Mouse (Mus musculus): Measurements from ENCODE around the gene Cldn13. TPM values are rescaled to one million over a fixed set of nuclear protein-coding genes. Genes with fewer than 3 reads are reported as not detected.
"Not testable (repeated sequence)": the region's sequence is repeated elsewhere in the genome, so short reads cannot be mapped to it uniquely, and the experiment has no call there.

The Cldn13 gene
- total RNA-seq (2018; cell fraction: chromatin; rRNA removed), result not detected
- not detected for total RNA-seq (2018; cell fraction: cytosol; rRNA removed)
- total RNA-seq (2018; cell fraction: nucleus; rRNA removed), result not detected
- polyA plus RNA-seq (2018), result not detected in 3 replicates

GRCm38 (mm10) chr5:134915311-134915710, at the start of gene Cldn13:
Cldn13 (minus strand) TSS chr5:134915526.
- Histone ChIP-seq H3K79me2 (ENCODE audit: inconsistent target) (no peaks in the 10 kb centered on the region), H3K36me3 (ENCODE audit: inconsistent target) (no peaks in the 10 kb centered on the region), H3K4me3 (ENCODE audit: inconsistent target) (no peak within 1 kb of the TSS), H3K27ac (no peak within 1 kb of the TSS)
- WGBS (ENCODE audit: missing documents), result 87% methylated on average over 8 of the region's 8 CpGs

DNA sequence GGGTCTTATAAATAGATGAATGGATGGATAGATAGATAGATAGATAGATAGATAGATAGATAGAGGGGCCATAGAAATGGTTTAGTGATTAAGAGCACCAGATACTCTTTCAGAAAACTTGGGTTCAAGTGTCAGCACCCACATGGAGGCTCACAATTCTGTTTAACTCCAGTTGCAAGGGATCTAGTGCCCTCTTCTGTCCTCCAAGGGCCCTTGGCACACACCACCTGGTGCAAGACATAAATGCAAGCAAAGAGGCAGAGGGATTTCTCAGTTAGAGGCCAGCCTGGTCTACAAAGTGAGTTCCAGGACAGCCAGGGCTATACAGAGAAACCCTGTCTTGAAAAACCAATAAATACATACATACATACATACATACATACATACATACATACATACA, 49.3 kb upstream of the Cldn13 start:
- not testable (repeated sequence) for H3K27ac ChIP-seq

DNA sequence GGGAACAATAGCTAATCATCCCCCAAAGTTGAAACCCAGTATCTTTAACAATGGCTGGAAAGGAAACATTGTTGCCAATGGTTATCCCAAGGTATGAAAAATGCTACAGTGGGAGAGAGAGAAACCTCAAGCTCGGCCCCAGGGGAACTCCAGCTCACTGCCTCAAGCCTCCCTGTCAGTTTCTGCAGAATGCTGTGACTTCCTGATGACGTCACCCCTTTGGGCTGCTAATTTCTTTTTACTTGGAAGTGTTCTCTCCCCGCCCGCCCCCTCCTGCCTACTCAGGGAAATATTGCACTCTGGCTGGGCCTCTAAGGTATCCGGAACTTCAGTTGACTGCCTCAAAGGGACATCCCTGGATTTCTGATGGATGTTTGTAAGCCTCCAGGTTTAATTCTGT, 48.2 kb upstream of the Cldn13 start:
- Histone ChIP-seq H3K36me3 (ENCODE audit: inconsistent target) (no peaks in the 10 kb centered on the region), H3K4me3 (ENCODE audit: inconsistent target) (no peak overlapping the region), H3K27ac (no peak overlapping the region), H3K79me2 (ENCODE audit: inconsistent target) (no peaks in the 10 kb centered on the region)
- 44% methylated on average over 5 of the region's 5 CpGs for WGBS (ENCODE audit: missing documents)

More for the DNA sequence above, 49.3 kb upstream of the Cldn13 start:
- H3K36me3 ChIP-seq (ENCODE audit: inconsistent target); H3K79me2 ChIP-seq (ENCODE audit: inconsistent target); H3K4me3 ChIP-seq (ENCODE audit: inconsistent target): not testable (repeated sequence)

- no peaks in the 10 kb centered on the region for H3K79me2 ChIP-seq (ENCODE audit: inconsistent target)
- no peaks in the 10 kb centered on the region for H3K36me3 ChIP-seq (ENCODE audit: inconsistent target)
- 94% methylated on average over 2 of the region's 2 CpGs for WGBS (ENCODE audit: missing documents)
- no peak overlapping the region for H3K4me3 ChIP-seq (ENCODE audit: inconsistent target)
- H3K27ac ChIP-seq, result no peak overlapping the region
These were observed 46.2 kb upstream of the Cldn13 start for GRCm38 (mm10) chr5:134961519-134961918.

DNA sequence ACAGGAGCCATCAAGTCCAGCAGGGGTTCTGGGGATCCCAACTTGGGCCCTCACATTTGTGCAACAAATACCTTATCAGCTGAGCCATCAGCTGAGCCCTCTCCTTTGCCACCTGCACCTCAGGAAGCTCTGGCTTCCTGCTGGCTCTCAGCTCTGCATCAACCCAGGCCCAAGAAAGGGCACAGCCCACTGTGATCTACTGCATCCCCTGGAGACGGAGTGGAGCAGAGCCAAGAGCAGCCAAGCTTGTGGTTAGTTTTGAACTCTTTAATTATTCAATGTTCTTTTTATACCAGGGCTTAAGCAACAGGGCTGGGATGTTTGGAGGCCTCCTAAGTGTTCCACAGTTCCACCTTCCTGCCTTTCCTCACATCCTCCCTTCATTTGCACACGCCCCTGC, 45.1 kb upstream of the Cldn13 start:
- Histone ChIP-seq H3K27ac (no peak overlapping the region), H3K4me3 (ENCODE audit: inconsistent target) (no peak overlapping the region), H3K79me2 (ENCODE audit: inconsistent target) (no peaks in the 10 kb centered on the region), H3K36me3 (ENCODE audit: inconsistent target) (no peaks in the 10 kb centered on the region)
- WGBS (ENCODE audit: missing documents), result 72% methylated on average over 2 of the region's 2 CpGs

GRCm38 (mm10) chr5:134959114-134959513, 43.8 kb upstream of the Cldn13 start:
- Histone ChIP-seq H3K79me2 (ENCODE audit: inconsistent target) (no peaks in the 10 kb centered on the region), H3K4me3 (ENCODE audit: inconsistent target) (no peak overlapping the region), H3K27ac (peak overlapping the region; percentile 32), H3K36me3 (ENCODE audit: inconsistent target) (no peaks in the 10 kb centered on the region)
- 40% methylated on average over 7 of the region's 7 CpGs for WGBS (ENCODE audit: missing documents)

GRCm38 (mm10) chr5:134955491-134955890, 40.2 kb upstream of the Cldn13 start:
- Histone ChIP-seq H3K27ac (no peak overlapping the region), H3K36me3 (ENCODE audit: inconsistent target) (no peaks in the 10 kb centered on the region), H3K4me3 (ENCODE audit: inconsistent target) (no peak overlapping the region), H3K79me2 (ENCODE audit: inconsistent target) (no peaks in the 10 kb centered on the region)
- WGBS (ENCODE audit: missing documents), result 85% methylated on average over 5 of the region's 5 CpGs

- Histone ChIP-seq H3K36me3 (ENCODE audit: inconsistent target) (no peaks in the 10 kb centered on the region), H3K79me2 (ENCODE audit: inconsistent target) (no peaks in the 10 kb centered on the region), H3K4me3 (ENCODE audit: inconsistent target) (no peak overlapping the region), H3K27ac (no peak overlapping the region)
- WGBS (ENCODE audit: missing documents), result 9% methylated on average over 19 of the region's 19 CpGs
These were observed 35.9 kb upstream of the Cldn13 start for GRCm38 (mm10) chr5:134951053-134951884.

DNA sequence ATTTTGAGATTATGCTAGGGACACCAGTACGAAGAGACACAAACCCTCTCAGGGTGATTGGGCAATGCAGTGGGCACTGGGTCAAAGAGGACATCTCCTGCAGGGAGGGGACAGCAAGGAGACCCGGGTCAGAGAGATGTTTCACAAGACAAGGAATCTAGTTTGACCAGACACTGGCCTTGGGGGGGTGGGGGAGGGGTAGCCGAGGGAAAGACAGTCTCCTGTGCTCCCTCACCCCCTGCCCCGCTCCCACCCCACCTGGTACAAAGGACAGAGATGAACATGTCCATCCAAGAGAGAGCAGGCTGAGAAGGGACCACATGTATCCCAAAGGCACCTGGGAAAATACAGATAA, 32.7 kb upstream of the Cldn13 start:
- Histone ChIP-seq H3K79me2 (ENCODE audit: inconsistent target) (no peaks in the 10 kb centered on the region), H3K27ac (no peak overlapping the region), H3K4me3 (ENCODE audit: inconsistent target) (no peak overlapping the region), H3K36me3 (ENCODE audit: inconsistent target) (no peaks in the 10 kb centered on the region)
- WGBS (ENCODE audit: missing documents), result 57% methylated on average over 4 of the region's 4 CpGs

- 54% methylated on average over 5 of the region's 5 CpGs for WGBS (ENCODE audit: missing documents)
- Histone ChIP-seq H3K36me3 (ENCODE audit: inconsistent target) (no peaks in the 10 kb centered on the region), H3K4me3 (ENCODE audit: inconsistent target) (no peak overlapping the region), H3K79me2 (ENCODE audit: inconsistent target) (no peaks in the 10 kb centered on the region), H3K27ac (no peak overlapping the region)
These were observed 32.2 kb upstream of the Cldn13 start for GRCm38 (mm10) chr5:134947420-134948084.

DNA sequence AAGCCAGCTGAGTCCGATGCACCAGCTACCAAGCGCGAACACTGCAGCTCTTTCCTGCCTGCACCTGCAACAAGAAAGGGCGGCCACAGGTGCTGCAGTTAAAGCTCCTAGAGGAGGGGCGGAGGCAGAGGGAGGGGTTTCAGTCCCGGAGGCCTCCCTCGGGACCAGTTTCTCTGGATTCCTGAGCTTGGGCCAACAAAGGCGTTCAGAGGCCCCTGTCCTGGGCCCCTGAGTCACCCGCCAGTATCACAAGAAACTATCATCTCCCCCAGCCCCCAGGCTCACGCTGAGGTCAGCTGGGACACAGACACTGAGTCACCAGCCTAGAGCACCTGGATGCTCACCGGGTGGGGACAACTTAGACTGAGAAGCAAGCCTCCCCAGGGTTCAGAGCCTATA, 31.5 kb upstream of the Cldn13 start, which contains the start of gene Cldn4:
Gene Cldn4 (minus strand): TSS at position 78 of the 399 bp plus-strand sequence.
- no peak within 1 kb of the TSS for H3K27ac ChIP-seq
- H3K36me3 ChIP-seq (ENCODE audit: inconsistent target), result no peaks in the 10 kb centered on the region
- WGBS (ENCODE audit: missing documents), result 84% methylated on average over 11 of the region's 11 CpGs
- H3K79me2 ChIP-seq (ENCODE audit: inconsistent target), result no peaks in the 10 kb centered on the region
- no peak within 1 kb of the TSS for H3K4me3 ChIP-seq (ENCODE audit: inconsistent target)

- Histone ChIP-seq H3K36me3 (ENCODE audit: inconsistent target) (no peaks in the 10 kb centered on the region), H3K4me3 (ENCODE audit: inconsistent target) (no peak overlapping the region), H3K79me2 (ENCODE audit: inconsistent target) (no peaks in the 10 kb centered on the region), H3K27ac (no peak overlapping the region)
- WGBS (ENCODE audit: missing documents), result 86% methylated on average over 41 of the region's 43 CpGs
These were observed 30.9 kb upstream of the Cldn13 start for GRCm38 (mm10) chr5:134946063-134946856.

DNA sequence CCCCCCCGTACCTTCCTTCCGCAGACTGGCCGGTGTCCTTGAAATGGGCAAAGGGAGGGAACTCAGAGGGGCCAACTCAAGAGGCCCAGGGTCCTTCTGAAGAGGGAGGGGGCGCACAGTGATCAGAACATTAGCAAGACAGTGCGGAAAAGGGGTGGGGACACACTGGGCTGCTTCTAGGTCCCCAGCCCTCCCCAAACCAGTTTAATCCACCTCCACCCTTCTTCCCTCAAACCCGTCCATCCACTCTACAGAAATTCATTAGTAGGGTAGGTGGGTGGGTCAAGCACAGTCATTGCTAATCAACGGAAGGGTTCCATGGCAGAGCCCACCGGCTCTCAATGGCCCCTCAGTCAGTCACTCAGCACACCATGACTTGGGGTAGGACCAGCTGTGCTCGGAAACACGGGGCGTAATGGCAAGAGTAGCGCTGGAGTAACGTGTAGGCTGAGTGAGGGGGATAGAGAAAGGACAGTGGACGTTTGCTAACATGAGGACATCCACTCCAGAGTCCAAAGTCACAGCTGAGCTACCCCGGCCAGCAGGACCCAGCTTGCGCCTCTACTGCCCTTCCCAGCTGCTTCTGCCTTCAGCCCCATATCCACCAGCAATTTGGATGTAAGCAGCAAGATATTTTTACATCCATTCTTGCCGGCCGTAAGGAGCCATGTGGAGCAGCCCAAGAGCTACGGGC, 30.1 kb upstream of the Cldn13 start:
- Histone ChIP-seq H3K79me2 (ENCODE audit: inconsistent target) (no peaks in the 10 kb centered on the region), H3K27ac (no peak overlapping the region), H3K4me3 (ENCODE audit: inconsistent target) (no peak overlapping the region), H3K36me3 (ENCODE audit: inconsistent target) (no peaks in the 10 kb centered on the region)
- WGBS (ENCODE audit: missing documents), result 83% methylated on average over 16 of the region's 19 CpGs

GRCm38 (mm10) chr5:134944179-134944578, 28.9 kb upstream of the Cldn13 start:
- Histone ChIP-seq H3K4me3 (ENCODE audit: inconsistent target) (no peak overlapping the region), H3K27ac (no peak overlapping the region), H3K36me3 (ENCODE audit: inconsistent target) (no peaks in the 10 kb centered on the region), H3K79me2 (ENCODE audit: inconsistent target) (no peaks in the 10 kb centered on the region)
- 85% methylated on average over 5 of the region's 5 CpGs for WGBS (ENCODE audit: missing documents)

All from macrophage (primary cell).